Mouse (Mus musculus): ENCODE data around the gene Gprasp1.
A peak's percentile ranks its signal among the peaks of the same experiment; 100 is the strongest.
"Not testable (repeated sequence)": the region's sequence is repeated elsewhere in the genome, so short reads cannot be mapped to it uniquely, and the experiment has no call there.

The Gprasp1 gene

GRCm38 (mm10) chrX:135742304-135743055, at the start of gene Gprasp1, which contains the start of gene Armcx5:
Gene Gprasp1 (plus strand): TSS chrX:135742733.
Gene Armcx5 (plus strand): TSS chrX:135742733.
- peak; percentile 89 to 92 for DNase-seq

- no peak for DNase-seq
These were observed 48.9 kb upstream of the Gprasp1 start, which contains the start of gene Tcp11x2 for GRCm38 (mm10) chrX:135693633-135694032. Gene Tcp11x2 (minus strand): TSS chrX:135693790.

GRCm38 (mm10) chrX:135703111-135703510, 39.4 kb upstream of the Gprasp1 start:
- DNase-seq: no peak

GRCm38 (mm10) chrX:135704349-135704748, 38.2 kb upstream of the Gprasp1 start:
- no peak for DNase-seq

GRCm38 (mm10) chrX:135712845-135713244, 29.7 kb upstream of the Gprasp1 start:
- no peak for DNase-seq

- no peak for DNase-seq
These were observed 17.4 kb upstream of the Gprasp1 start, which contains the start of gene Tmsb15a for GRCm38 (mm10) chrX:135725161-135725560. Gene Tmsb15a (minus strand): TSS chrX:135725261.

- DNase-seq: no peak
These were observed 3.6 kb upstream of the Gprasp1 start for GRCm38 (mm10) chrX:135738730-135739520.

- DNase-seq: no peak
These were observed 473 bp downstream of the Gprasp1 start for GRCm38 (mm10) chrX:135743056-135743355.

- DNase-seq: not testable (repeated sequence)
These were observed 2.8 kb downstream of the Gprasp1 start for GRCm38 (mm10) chrX:135745376-135745775.

GRCm38 (mm10) chrX:135752832-135753231, 10.3 kb downstream of the Gprasp1 start:
- DNase-seq: peak; percentile 82 to 85

- peak; percentile 59 to 66 for DNase-seq
These were observed 19.2 kb downstream of the Gprasp1 start for GRCm38 (mm10) chrX:135761707-135762106.

- DNase-seq: no peak
These were observed 25.6 kb downstream of the Gprasp1 start for GRCm38 (mm10) chrX:135768043-135768548.

GRCm38 (mm10) chrX:135768565-135768964, 26.0 kb downstream of the Gprasp1 start:
- no peak for DNase-seq

GRCm38 (mm10) chrX:135791536-135791935, 49.0 kb downstream of the Gprasp1 start:
- DNase-seq: no peak

GRCm38 (mm10) chrX:135792326-135792725, 49.8 kb downstream of the Gprasp1 start:
- DNase-seq: no peak

- DNase-seq: peak; percentile 79 to 86
These were observed 53.2 kb downstream of the Gprasp1 start for GRCm38 (mm10) chrX:135795591-135796304.

- peak; percentile 58 to 61 for DNase-seq
These were observed 54.0 kb downstream of the Gprasp1 start for GRCm38 (mm10) chrX:135796305-135797211.

- DNase-seq: peak; percentile 73 to 79
These were observed 54.7 kb downstream of the Gprasp1 start, which contains the start of gene Bhlhb9 for GRCm38 (mm10) chrX:135797212-135797644. Gene Bhlhb9 (plus strand): TSS chrX:135797594.

- no peak for DNase-seq
These were observed 61.6 kb downstream of the Gprasp1 start for GRCm38 (mm10) chrX:135804149-135804548.

- DNase-seq: peak; percentile 76 to 82
These were observed 63.2 kb downstream of the Gprasp1 start for GRCm38 (mm10) chrX:135805780-135806179.

GRCm38 (mm10) chrX:135835896-135836295, 93.4 kb downstream of the Gprasp1 start:
- not testable (repeated sequence) for DNase-seq

- peak; percentile 16 to 28 for DNase-seq
These were observed 95.4 kb downstream of the Gprasp1 start for GRCm38 (mm10) chrX:135837896-135838295.
